Mouse (Mus musculus): ENCODE data around the gene Mpc1. TPM values are rescaled to one million over a fixed set of nuclear protein-coding genes. Genes with fewer than 3 reads are reported as not detected.
"Not testable (repeated sequence)": the region's sequence is repeated elsewhere in the genome, so short reads cannot be mapped to it uniquely, and the experiment has no call there.

Gene Mpc1
- polyA plus RNA-seq, 1 experiment from 2014 or later, result 209 TPM

DNA sequence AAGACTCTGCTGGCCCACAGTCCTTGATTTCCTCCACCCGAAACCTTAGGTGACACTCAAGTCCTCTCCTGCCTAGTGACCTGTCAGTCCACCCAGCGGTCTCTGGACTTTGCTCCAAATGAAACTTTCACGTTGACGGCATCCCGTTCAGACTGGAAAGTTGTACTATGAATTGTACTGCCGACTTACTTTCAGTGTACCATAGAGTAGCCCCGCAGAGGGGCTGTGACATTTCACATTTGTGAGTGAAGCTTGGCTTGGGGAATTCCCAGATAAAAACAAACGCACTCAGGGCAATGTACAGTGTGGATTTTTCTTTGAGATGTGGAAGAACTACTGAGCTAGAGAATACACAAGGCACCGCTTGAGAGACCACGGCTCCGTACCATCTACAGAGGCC lies 40.5 kb upstream of the Mpc1 start:
- Histone ChIP-seq H3K9ac (ENCODE audit: low read depth, low read length) (no peak overlapping the region), H3K4me1 (ENCODE audit: control insufficient read depth, insufficient read depth, low read length) (no peaks in the 10 kb centered on the region), H3K4me2 (ENCODE audit: low read depth, low read length) (no peak overlapping the region), H3K4me3 (ENCODE audit: low read depth, low read length) (no peak overlapping the region), H3K9me3 (ENCODE audit: control insufficient read depth, low read length) (no peaks in the 10 kb centered on the region), H3K27ac (replicated peaks; ENCODE audit: low read depth, low read length) (no peak overlapping the region), H3K36me3 (ENCODE audit: control insufficient read depth, insufficient read depth, low read length) (no peaks in the 10 kb centered on the region), H3K27me3 (replicated peaks; ENCODE audit: control insufficient read depth, insufficient read depth, low read length) (no peaks in the 10 kb centered on the region)
- ATAC-seq (ENCODE audit: low read depth) (no peak), DNase-seq (ENCODE audit: low spot score) (no peak)
- WGBS, result 89% methylated on average over 11 of the region's 11 CpGs

DNA sequence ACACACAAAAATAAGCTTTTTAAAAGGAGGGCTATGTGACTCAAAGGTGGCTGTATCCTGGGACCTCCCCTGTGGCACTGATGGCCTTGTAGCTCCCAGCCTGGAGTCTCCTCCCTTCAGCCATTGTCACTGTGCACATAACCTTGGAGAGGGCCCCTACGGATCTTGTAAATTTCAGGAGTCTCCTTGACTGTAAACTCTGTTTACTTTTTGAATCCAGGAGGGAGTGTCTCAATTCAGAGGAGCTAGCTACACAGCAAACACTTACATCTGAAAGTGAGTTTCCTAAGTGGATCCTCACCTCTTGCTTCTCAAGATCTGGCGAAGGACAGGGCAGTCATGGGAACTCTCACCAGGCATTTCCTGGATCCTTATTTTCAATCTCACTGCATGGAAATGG lies 38.6 kb upstream of the Mpc1 start:
- no peak for ATAC-seq (ENCODE audit: low read depth)
- 76% methylated on average over 2 of the region's 2 CpGs for WGBS
- H3K4me3 ChIP-seq (ENCODE audit: low read depth, low read length), result no peak overlapping the region
- DNase-seq (ENCODE audit: low spot score), result no peak
- H3K4me1 ChIP-seq (ENCODE audit: control insufficient read depth, insufficient read depth, low read length), result no peaks in the 10 kb centered on the region
- no peak overlapping the region for H3K27ac ChIP-seq (replicated peaks; ENCODE audit: low read depth, low read length)
- H3K4me2 ChIP-seq (ENCODE audit: low read depth, low read length), result no peak overlapping the region
- H3K9me3 ChIP-seq (ENCODE audit: control insufficient read depth, low read length), result no peaks in the 10 kb centered on the region
- no peak overlapping the region for H3K9ac ChIP-seq (ENCODE audit: low read depth, low read length)
- no peaks in the 10 kb centered on the region for H3K36me3 ChIP-seq (ENCODE audit: control insufficient read depth, insufficient read depth, low read length)
- no peaks in the 10 kb centered on the region for H3K27me3 ChIP-seq (replicated peaks; ENCODE audit: control insufficient read depth, insufficient read depth, low read length)

DNA sequence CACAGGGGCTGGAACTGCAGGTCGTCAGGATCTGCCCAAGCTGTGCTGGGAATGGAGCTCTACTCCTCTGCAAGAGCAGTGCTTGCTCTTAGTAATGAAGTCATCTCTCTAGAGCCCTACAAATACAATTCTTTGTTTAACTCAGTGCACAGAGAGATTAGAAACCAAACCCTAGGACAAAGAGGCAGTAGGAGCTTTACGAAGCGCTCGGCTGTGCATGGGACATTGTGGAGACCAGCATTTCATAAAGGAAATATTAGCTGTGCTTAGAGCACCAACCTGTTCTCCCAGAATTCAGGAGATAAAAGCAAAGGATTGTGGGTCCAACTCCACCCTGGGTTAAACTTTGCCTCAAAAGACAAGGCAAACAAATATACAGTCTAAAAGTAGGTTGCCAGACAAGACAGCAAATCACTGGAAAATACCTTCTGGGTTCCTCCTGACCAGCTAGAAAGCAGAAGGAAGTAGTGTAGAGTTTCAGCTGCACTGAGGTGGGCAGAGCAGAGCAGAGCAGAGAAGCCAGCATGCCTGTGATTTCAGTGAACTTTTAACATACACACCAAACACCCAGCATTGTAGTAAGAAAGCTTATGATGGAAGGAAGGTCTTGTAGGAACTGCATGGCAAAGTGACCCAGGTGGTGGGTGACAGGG lies 36.5 kb upstream of the Mpc1 start:
- 76% methylated on average over 4 of the region's 4 CpGs for WGBS
- peak; percentile 84 for ATAC-seq (ENCODE audit: low read depth)
- no peak overlapping the region for H3K9ac ChIP-seq (ENCODE audit: low read depth, low read length)
- H3K4me1 ChIP-seq (ENCODE audit: control insufficient read depth, insufficient read depth, low read length), result no peaks in the 10 kb centered on the region
- H3K4me3 ChIP-seq (ENCODE audit: low read depth, low read length), result no peak overlapping the region
- no peaks in the 10 kb centered on the region for H3K27me3 ChIP-seq (replicated peaks; ENCODE audit: control insufficient read depth, insufficient read depth, low read length)
- no peak overlapping the region for H3K27ac ChIP-seq (replicated peaks; ENCODE audit: low read depth, low read length)
- no peaks in the 10 kb centered on the region for H3K9me3 ChIP-seq (ENCODE audit: control insufficient read depth, low read length)
- no peak overlapping the region for H3K4me2 ChIP-seq (ENCODE audit: low read depth, low read length)
- H3K36me3 ChIP-seq (ENCODE audit: control insufficient read depth, insufficient read depth, low read length), result no peaks in the 10 kb centered on the region
- peak; percentile 31 for DNase-seq (ENCODE audit: low spot score)

DNA sequence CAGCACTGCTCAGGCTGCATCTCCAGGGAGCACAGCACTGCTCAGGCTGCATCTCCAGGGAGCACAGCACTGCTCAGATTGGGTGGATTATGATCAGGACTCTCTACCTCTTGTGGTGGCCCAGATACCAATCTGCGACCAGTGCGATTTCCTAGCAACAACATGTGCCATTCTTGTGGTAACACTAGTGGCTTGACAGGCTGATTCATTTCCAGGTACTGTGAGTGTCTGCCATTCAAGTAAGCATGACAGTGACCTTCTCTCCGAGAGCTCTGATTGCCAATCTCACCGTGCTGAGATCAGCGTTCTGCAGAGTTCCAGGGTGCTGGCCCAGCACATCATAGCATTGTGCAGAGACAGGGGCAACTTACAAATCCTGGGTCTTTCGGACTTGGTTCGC lies 31.0 kb upstream of the Mpc1 start:
- Histone ChIP-seq H3K9ac (ENCODE audit: low read depth, low read length) (no peak overlapping the region), H3K36me3 (ENCODE audit: control insufficient read depth, insufficient read depth, low read length) (no peaks in the 10 kb centered on the region)
- 88% methylated on average over 7 of the region's 7 CpGs for WGBS

GRCm38 (mm10) chr17:8254268-8254667 lies 28.4 kb upstream of the Mpc1 start:
- no peaks in the 10 kb centered on the region for H3K27me3 ChIP-seq (replicated peaks; ENCODE audit: control insufficient read depth, insufficient read depth, low read length)
- no peak overlapping the region for H3K9ac ChIP-seq (ENCODE audit: low read depth, low read length)
- ATAC-seq (ENCODE audit: low read depth), result no peak
- no peak overlapping the region for H3K27ac ChIP-seq (replicated peaks; ENCODE audit: low read depth, low read length)
- H3K9me3 ChIP-seq (ENCODE audit: control insufficient read depth, low read length), result no peaks in the 10 kb centered on the region
- no peak overlapping the region for H3K4me2 ChIP-seq (ENCODE audit: low read depth, low read length)
- no peak for DNase-seq (ENCODE audit: low spot score)
- H3K36me3 ChIP-seq (ENCODE audit: control insufficient read depth, insufficient read depth, low read length), result no peaks in the 10 kb centered on the region
- H3K4me1 ChIP-seq (ENCODE audit: control insufficient read depth, insufficient read depth, low read length), result no peaks in the 10 kb centered on the region
- no peak overlapping the region for H3K4me3 ChIP-seq (ENCODE audit: low read depth, low read length)

More for the DNA sequence above, 31.0 kb upstream of the Mpc1 start:
- no peak for ATAC-seq (ENCODE audit: low read depth)
- H3K4me2 ChIP-seq (ENCODE audit: low read depth, low read length), result no peak overlapping the region
- no peak overlapping the region for H3K4me3 ChIP-seq (ENCODE audit: low read depth, low read length)
- no peak for DNase-seq (ENCODE audit: low spot score)
- no peak overlapping the region for H3K27ac ChIP-seq (replicated peaks; ENCODE audit: low read depth, low read length)
- no peaks in the 10 kb centered on the region for H3K27me3 ChIP-seq (replicated peaks; ENCODE audit: control insufficient read depth, insufficient read depth, low read length)
- H3K4me1 ChIP-seq (ENCODE audit: control insufficient read depth, insufficient read depth, low read length), result no peaks in the 10 kb centered on the region
- H3K9me3 ChIP-seq (ENCODE audit: control insufficient read depth, low read length), result no peaks in the 10 kb centered on the region

DNA sequence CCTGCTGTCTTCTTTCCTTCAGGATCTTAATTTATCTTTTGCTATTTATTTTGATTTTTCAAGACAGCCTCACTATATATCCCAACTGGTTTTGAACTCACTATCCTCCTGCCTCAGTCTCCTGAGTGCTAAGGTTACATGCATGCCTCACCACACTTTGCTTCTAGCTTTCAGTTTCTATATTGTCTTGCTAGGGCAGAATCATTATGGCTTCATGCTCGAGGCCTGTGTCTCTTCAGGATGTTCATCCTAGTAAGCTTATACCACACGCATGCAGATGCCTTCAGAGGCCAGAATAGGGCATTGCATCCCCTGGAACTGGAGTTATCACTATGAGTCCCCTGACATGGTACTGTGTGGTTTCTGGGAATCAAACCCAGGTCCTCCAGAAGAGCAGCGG lies 27.8 kb upstream of the Mpc1 start:
- ATAC-seq (ENCODE audit: low read depth) (no peak), DNase-seq (ENCODE audit: low spot score) (no peak)
- Histone ChIP-seq H3K4me2 (ENCODE audit: low read depth, low read length) (no peak overlapping the region), H3K27ac (replicated peaks; ENCODE audit: low read depth, low read length) (no peak overlapping the region), H3K9ac (ENCODE audit: low read depth, low read length) (no peak overlapping the region), H3K9me3 (ENCODE audit: control insufficient read depth, low read length) (no peaks in the 10 kb centered on the region), H3K36me3 (ENCODE audit: control insufficient read depth, insufficient read depth, low read length) (no peaks in the 10 kb centered on the region), H3K4me3 (ENCODE audit: low read depth, low read length) (no peak overlapping the region), H3K4me1 (ENCODE audit: control insufficient read depth, insufficient read depth, low read length) (no peaks in the 10 kb centered on the region), H3K27me3 (replicated peaks; ENCODE audit: control insufficient read depth, insufficient read depth, low read length) (no peaks in the 10 kb centered on the region)
- 71% methylated on average over 3 of the region's 3 CpGs for WGBS

DNA sequence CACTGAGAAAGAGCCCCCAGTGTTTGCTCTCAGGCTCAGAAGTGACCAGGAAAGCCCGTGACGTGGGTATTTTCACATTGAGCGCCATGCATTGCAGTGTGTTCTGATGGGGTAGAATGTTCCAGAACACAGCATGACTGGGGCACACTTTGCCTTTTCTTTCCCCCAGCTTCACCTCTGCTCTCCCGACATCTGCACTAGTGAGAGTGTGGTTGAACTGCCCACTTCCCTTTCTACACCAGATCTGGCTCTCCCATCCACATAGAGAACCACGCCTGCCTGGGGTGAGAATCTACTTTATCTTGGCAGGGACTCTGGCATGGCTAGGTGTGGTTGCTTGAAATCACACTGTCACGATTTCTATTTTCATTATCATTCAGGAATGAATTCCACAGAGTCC lies 27.1 kb upstream of the Mpc1 start:
- H3K36me3 ChIP-seq (ENCODE audit: control insufficient read depth, insufficient read depth, low read length), result no peaks in the 10 kb centered on the region
- no peaks in the 10 kb centered on the region for H3K4me1 ChIP-seq (ENCODE audit: control insufficient read depth, insufficient read depth, low read length)
- H3K4me3 ChIP-seq (ENCODE audit: low read depth, low read length), result no peak overlapping the region
- no peak overlapping the region for H3K4me2 ChIP-seq (ENCODE audit: low read depth, low read length)
- no peaks in the 10 kb centered on the region for H3K9me3 ChIP-seq (ENCODE audit: control insufficient read depth, low read length)
- ATAC-seq (ENCODE audit: low read depth) (no peak), DNase-seq (ENCODE audit: low spot score) (no peak)
- no peak overlapping the region for H3K9ac ChIP-seq (ENCODE audit: low read depth, low read length)
- H3K27me3 ChIP-seq (replicated peaks; ENCODE audit: control insufficient read depth, insufficient read depth, low read length), result no peaks in the 10 kb centered on the region
- WGBS, result 75% methylated on average over 6 of the region's 6 CpGs
- H3K27ac ChIP-seq (replicated peaks; ENCODE audit: low read depth, low read length), result no peak overlapping the region

DNA sequence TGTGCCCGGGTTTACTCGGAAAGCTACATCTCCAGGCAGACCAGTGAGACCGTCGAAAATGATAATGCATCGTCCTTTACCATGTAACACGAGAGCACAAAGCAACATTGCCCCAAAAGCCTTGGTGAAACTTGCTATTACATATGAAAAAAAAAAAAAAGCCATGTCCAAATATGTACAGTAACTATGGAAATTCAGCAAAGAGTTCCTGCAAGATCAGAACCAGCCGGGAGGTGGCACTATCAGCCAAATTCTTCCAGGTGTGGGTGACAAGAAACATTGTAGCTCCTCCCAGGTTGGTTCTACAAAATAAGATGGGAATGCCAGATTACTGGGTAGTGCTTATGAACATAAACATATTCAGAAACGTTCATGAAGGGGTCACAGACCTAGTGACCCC lies 25.7 kb upstream of the Mpc1 start:
- no peak overlapping the region for H3K4me2 ChIP-seq (ENCODE audit: low read depth, low read length)
- H3K4me3 ChIP-seq (ENCODE audit: low read depth, low read length), result no peak overlapping the region
- no peak overlapping the region for H3K9ac ChIP-seq (ENCODE audit: low read depth, low read length)
- H3K36me3 ChIP-seq (ENCODE audit: control insufficient read depth, insufficient read depth, low read length), result no peaks in the 10 kb centered on the region
- DNase-seq (ENCODE audit: low spot score) (no peak), ATAC-seq (ENCODE audit: low read depth) (no peak)
- no peaks in the 10 kb centered on the region for H3K27me3 ChIP-seq (replicated peaks; ENCODE audit: control insufficient read depth, insufficient read depth, low read length)
- no peaks in the 10 kb centered on the region for H3K9me3 ChIP-seq (ENCODE audit: control insufficient read depth, low read length)
- WGBS, result 73% methylated on average over 8 of the region's 8 CpGs
- no peaks in the 10 kb centered on the region for H3K4me1 ChIP-seq (ENCODE audit: control insufficient read depth, insufficient read depth, low read length)
- no peak overlapping the region for H3K27ac ChIP-seq (replicated peaks; ENCODE audit: low read depth, low read length)

DNA sequence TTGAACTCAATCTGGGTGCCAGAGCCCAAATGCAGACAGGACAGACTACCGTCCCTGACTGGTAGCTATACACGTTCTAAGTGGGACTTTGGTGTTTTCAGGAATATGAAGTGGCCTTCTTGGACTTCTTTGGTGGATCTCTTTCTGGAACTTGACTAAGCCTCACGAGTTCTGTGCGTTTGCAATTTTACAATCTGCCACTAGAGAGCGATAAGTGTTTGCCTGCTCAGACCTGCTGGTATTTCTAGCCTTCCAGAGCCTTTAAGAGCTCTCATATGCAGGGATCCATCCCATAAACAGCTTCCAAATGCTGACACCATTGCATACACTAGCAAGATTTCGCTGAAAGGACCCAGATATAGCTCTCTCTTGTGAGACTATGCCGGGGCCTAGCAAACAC lies 18.1 kb upstream of the Mpc1 start:
- 12% methylated on average over 7 of the region's 7 CpGs for WGBS
- not testable (repeated sequence) for H3K27me3 ChIP-seq (replicated peaks; ENCODE audit: control insufficient read depth, insufficient read depth, low read length); H3K4me3 ChIP-seq (ENCODE audit: low read depth, low read length); H3K4me1 ChIP-seq (ENCODE audit: control insufficient read depth, insufficient read depth, low read length); H3K9ac ChIP-seq (ENCODE audit: low read depth, low read length); H3K4me2 ChIP-seq (ENCODE audit: low read depth, low read length); H3K36me3 ChIP-seq (ENCODE audit: control insufficient read depth, insufficient read depth, low read length); H3K27ac ChIP-seq (replicated peaks; ENCODE audit: low read depth, low read length); H3K9me3 ChIP-seq (ENCODE audit: control insufficient read depth, low read length); ATAC-seq (ENCODE audit: low read depth)
- peak; percentile 68 for DNase-seq (ENCODE audit: low spot score)

Data from embryonic facial prominence, embryonic 14.5 days (tissue).